Mouse (Mus musculus) liver, adult (tissue): ENCODE measurements at regions not wholly inside any gene's neighbourhood (a gene's known extent, or its start where the extent isn't known, plus 50 kb on each side); places are given as distances from the start of the nearest gene placed in this dataset.

ENCODE experiments used
- GATA4 ChIP-seq: IDR thresholded peaks from 2 replicates; pipeline ENCODE4 v1.6.1; 2014; ENCODE audit warnings: mild to moderate bottlenecking, low read length; ENCODE audit not compliant: insufficient replicate concordance

DNA sequence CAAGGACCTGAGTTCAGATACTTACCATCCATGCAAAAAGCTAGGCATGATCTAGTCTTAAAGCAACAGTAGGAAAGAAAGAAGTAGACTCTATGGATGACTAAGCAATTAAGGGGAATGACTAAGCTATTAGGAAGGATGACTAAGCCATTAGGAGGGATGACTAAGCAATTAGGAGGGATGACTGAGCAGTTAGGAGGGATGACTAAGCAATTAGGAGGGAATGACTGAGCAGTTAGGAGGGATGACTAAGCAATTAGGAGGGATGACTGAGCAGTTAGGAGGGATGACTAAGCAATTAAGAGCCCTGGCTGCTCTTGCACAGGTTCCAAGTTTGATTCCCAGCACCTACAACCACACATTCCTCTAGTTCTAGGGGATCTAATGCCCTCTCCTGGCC lies 113.9 kb downstream of the Nxnl2 start:
- no peak for TF ChIP-seq GATA4

- TF ChIP-seq GATA4, result no peak
Observed at GRCm38 (mm10) chr13:51289442-51289841, 118.6 kb downstream of the Nxnl2 start.

- TF ChIP-seq GATA4, result no peak
Observed at GRCm38 (mm10) chr13:51290021-51290424, 118.4 kb upstream of the S1pr3 start.

- TF ChIP-seq GATA4, result no peak
Observed at GRCm38 (mm10) chr13:51290926-51291325, 117.5 kb upstream of the S1pr3 start.

GRCm38 (mm10) chr13:51293047-51293446 lies 115.4 kb upstream of the S1pr3 start:
- TF ChIP-seq GATA4, result no peak

GRCm38 (mm10) chr13:51295872-51296271 lies 112.6 kb upstream of the S1pr3 start:
- TF ChIP-seq GATA4, result no peak

DNA sequence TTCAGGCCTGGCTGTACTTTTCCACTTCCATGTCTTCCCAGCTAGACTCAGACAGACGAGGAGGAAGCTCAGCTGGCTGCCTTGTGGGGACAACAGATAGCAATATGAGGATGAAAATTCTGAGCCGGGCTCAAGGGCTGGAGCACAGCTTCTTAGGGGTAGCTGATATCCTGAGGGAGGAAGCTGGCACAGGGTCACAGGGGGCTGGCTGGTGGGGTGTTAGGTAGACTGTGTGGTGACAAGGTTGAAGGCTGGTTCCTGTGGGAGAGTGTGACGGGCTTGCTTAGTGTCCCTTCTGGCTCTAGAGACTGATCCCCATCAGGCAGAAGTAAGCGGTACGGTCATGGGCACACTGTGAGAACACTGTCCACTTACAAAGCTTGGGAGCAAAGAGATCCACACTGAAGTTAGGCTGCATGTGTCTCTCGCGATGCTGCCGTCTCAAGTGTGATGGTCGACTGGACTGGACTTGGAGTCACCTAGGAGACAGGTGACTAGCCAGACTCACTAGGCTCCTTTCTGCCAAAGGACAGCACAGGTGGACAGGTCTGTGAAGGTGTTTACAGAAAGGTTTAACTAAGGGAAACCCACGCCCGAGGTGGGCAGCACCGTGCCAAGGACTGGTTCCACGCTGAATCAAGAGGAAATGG lies 111.1 kb upstream of the S1pr3 start:
- TF ChIP-seq GATA4, result no peak

DNA sequence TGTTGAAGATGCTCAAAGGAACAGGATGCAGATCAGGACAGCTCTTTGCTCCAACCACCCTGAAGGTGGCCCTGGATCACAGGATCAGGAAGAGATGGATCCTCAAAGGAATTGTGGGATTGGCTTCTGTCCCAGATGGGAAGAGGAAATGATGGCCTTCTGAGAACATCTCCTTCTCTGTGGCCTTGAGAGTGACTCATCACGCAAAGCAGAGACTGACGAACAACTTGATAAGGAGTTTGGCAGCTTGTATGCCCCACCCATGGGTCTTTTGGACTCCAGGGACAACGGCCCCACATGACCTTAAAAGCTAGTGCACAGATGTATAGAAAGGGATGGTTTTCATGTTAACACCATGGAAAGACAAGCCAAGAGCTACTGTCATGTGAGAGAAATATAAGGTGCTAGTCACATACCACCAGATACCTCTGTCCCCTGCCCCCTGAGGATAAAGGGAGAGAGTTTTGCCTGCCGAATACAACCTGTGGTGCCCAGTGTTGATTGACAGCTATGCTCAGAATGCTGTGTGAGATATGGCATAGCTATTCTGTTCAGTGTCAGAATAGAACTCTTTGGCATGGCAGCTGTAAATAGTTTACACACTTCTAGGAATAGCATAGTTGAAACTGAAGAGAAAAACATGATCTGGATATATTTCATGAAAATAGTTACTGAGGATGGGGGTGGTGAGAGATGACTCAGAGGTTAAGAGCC lies 109.2 kb upstream of the S1pr3 start:
- peak; percentile 84 for TF ChIP-seq GATA4

- no peak for TF ChIP-seq GATA4
Observed at GRCm38 (mm10) chr13:51301476-51301875, 107.0 kb upstream of the S1pr3 start.

DNA sequence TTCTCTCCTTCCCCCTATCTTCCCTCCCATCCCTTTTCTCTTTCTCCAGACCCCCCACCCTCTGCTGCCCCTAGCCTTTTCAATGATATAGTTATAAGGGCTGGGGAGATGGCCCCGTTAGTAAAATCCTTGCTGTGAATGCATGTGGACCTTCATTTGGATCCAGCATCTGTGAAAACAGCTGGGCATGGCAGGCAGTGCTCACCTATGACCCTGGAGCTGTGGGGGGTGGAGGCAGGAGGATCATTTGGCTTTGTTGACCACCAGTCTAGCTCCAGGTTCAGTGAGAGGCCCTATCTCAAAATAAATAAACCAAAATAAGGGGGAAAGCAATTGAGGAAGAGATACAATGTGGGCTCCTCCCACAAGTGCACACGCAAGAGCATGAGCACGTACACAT lies 105.3 kb upstream of the S1pr3 start:
- TF ChIP-seq GATA4, result no peak

DNA sequence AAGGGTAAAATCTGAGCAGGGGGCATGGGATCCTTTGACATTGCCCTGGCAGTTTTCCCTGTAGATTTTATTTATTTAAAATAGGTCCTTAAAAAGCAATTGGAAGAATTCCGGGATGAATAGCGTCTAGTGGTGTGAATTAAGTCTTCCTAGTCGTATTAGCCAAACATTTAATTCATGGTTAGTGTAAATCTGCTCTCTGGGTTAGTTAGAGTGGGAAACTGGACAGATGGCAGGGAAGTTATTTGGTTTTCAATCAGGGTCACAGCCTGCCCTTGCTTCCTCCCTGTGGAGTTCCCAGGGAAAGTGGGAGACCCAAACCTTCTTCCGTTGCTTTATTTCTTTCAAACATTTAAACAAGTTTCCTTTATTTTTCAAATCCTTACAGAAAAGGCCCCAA lies 103.8 kb upstream of the S1pr3 start:
- no peak for TF ChIP-seq GATA4

DNA sequence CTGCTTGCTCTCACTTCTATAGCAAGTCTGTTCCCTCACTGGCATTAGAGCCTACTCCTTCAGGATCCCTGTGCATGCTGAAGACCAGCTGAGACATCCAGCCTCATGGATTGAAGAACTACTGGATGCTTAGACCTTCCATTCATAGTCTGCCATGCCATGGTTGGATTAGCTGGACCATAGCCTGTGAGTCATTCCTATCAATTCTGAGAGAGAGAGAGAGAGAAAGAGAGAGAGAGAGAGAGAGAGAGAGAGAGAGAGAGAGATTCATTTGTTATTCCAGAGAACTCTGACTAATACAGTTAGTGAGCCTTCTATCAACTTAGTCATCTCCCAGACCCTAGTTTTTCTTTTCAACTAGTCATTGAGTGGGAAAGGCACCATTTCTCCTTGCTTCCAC lies 99.0 kb upstream of the S1pr3 start:
- no peak for TF ChIP-seq GATA4

DNA sequence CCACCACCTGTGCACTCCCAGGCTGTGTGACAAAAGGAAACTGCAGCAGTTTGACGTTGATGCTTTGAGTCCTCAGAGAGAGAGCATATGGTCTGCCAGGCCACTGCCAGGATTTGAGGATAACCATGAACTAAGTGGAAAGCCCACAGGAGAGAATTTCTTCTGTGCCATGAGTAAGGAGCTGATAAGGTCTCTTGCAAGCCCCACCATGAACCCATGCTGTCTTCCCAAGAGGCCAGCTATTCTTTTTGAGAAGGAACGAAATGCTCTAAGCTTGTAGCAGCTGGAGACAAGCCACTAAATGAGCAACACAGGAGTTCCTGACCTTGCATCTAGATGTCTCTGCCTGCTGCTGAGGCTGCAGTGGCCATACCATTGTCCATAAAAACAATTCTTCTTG lies 98.4 kb upstream of the S1pr3 start:
- TF ChIP-seq GATA4, result no peak

DNA sequence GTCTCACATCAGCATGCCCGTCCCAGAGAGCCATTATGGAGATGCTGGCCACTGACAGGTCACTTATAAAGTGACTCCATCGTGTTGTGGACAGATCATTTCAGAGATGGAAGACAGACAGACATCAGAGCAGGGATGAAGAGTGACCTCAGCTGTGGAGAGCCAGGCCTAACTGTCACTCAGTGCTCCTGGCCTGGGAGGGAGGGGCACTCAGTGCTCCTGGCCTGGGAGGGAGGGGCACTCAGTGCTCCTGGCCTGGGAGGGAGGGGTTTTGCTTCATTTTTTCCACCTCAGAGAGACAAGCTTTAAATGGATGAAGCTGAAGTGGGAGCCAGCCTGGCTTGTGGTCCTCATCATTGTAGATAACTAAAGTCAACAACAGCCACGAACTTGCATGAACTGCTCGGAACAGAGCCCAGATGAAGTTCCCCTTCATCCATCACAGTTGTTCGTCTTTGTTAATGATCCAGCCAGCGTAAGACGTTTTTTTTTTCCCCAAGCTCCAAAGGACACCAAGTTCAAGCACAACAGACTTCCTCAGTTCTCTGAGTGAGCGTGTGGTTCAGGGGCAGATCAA lies 96.7 kb upstream of the S1pr3 start:
- TF ChIP-seq GATA4, result 0 out of 2 replicates have a peak, but pooled peaks have one; percentile 27

DNA sequence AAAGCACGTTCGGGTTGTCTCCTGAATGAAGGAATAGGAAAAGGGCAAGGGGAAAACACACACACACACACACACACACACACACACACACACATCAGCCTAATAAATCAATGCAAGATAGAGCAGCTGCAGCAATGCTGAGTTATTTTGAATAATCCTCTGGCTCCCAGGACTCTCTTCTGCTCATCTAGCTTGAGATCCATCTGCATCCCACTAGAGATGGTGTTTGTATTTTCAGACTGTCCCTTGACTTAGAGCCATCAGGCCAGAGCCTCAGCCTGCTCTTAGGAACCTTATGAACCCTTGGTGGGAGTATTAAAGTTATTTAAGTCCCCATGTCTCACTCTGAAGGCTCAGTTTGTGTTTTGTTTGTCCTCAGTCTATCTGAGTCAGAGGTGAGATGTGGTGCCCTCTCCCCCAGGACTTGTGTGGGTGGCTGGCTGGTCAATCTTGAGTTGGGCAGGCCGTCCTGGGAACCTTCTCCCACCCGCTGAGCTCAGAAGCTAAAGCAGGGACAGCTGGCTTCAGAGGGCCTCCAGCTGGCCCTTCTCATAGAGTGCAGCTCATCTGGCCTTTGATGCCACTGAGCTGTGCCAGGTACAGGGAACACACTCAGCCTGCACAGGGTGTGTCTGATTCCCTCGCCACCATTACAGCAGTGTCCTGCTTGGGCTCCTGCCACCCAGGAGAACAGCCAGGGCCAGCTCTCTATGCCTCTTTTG lies 95.1 kb upstream of the S1pr3 start:
- TF ChIP-seq GATA4, result no peak

GRCm38 (mm10) chr13:51314541-51314977 lies 93.9 kb upstream of the S1pr3 start:
- TF ChIP-seq GATA4, result no peak
